Mouse (Mus musculus) heart, embryonic 12.5 days (tissue): Measurements from ENCODE around the gene Cachd1. TPM values are rescaled to one million over a fixed set of nuclear protein-coding genes. Genes with fewer than 3 reads are reported as not detected.

Source experiments
- ATAC-seq: fragments of 200-750 bp; cut with Nextera tagmentation; 2 replicates; pipeline ENCODE4 v1.8.0; 2017; ENCODE audit warnings: moderate TSS enrichment, moderate library complexity; ENCODE audit not compliant: insufficient number of reproducible peaks, low FRiP score
- H3K27ac ChIP-seq: fragments of 300-500 bp; sonication (generic); 2 replicates; pipeline ENCODE4 v1.5.1; 2016; ENCODE audit warnings: mild to moderate bottlenecking, moderate library complexity; ENCODE audit not compliant: poor library complexity, severe bottlenecking
- H3K27me3 ChIP-seq: fragments of 300-500 bp; sonication (generic); replicated peaks from 2 replicates; pipeline ENCODE4 v1.6.1; 2016; ENCODE audit warnings: mild to moderate bottlenecking, moderate library complexity
- H3K36me3 ChIP-seq: fragments of 300-500 bp; sonication (generic); 2 replicates; pipeline ENCODE4 v1.6.1; 2016; ENCODE audit warnings: mild to moderate bottlenecking, moderate library complexity
- H3K4me1 ChIP-seq: fragments of 300-500 bp; sonication (generic); replicated peaks from 2 replicates; pipeline ENCODE4 v1.6.1; 2016; ENCODE audit warnings: mild to moderate bottlenecking
- H3K4me2 ChIP-seq: fragments of 300-500 bp; sonication (generic); 2 replicates; pipeline ENCODE4 v1.6.1; 2016; ENCODE audit warnings: mild to moderate bottlenecking, moderate library complexity
- H3K4me3 ChIP-seq: fragments of 300-500 bp; sonication (generic); 2 replicates; pipeline ENCODE4 v1.5.1; 2016; ENCODE audit warnings: mild to moderate bottlenecking
- H3K9ac ChIP-seq: fragments of 300-500 bp; sonication (generic); 2 replicates; pipeline ENCODE4 v1.6.1; 2016; ENCODE audit warnings: mild to moderate bottlenecking, moderate library complexity
- H3K9me3 ChIP-seq: fragments of 300-500 bp; sonication (generic); replicated peaks from 2 replicates; pipeline ENCODE4 v1.6.1; 2016; ENCODE audit warnings: mild to moderate bottlenecking, moderate library complexity
- WGBS: fragments of 180-500 bp; shearing (Covaris S2); methylation state at CpG from one replicate; pipeline ENCODE4 v1.1.7; 2016; 5-methylcytosine and 5-hydroxymethylcytosine counted together
- polyA plus RNA-seq: library from polyadenylated mRNA; unstranded; fragments of >200 nt; fragmentation: Nextera tagmentation; extraction: Ambion mirVana; gene quantifications from 2 replicates; pipeline ENCODE4 v1.2.1, GENCODE M21; 2016

Gene Cachd1
- polyA plus RNA-seq, 1 experiment from 2014 or later: 11.5 TPM

GRCm38 (mm10) chr4:100793147-100793546 lies 16.7 kb downstream of the Cachd1 start:
- Histone ChIP-seq H3K27ac (no peak overlapping the region), H3K9me3 (no peaks in the 10 kb centered on the region), H3K27me3 (no peaks in the 10 kb centered on the region), H3K36me3 (no peaks in the 10 kb centered on the region), H3K9ac (no peak overlapping the region), H3K4me3 (no peak overlapping the region), H3K4me2 (no peak overlapping the region), H3K4me1 (peaks cover 11% of the 10 kb centered on the region)
- 35% methylated on average over 2 of the region's 2 CpGs for WGBS
- no peak for ATAC-seq

- no peaks in the 10 kb centered on the region for H3K27me3 ChIP-seq
- no peaks in the 10 kb centered on the region for H3K36me3 ChIP-seq
- H3K9me3 ChIP-seq: no peaks in the 10 kb centered on the region
- no peak overlapping the region for H3K27ac ChIP-seq
- no peak overlapping the region for H3K4me2 ChIP-seq
- no peak overlapping the region for H3K9ac ChIP-seq
- ATAC-seq: no peak
- H3K4me1 ChIP-seq: peaks cover 20% of the 10 kb centered on the region
- H3K4me3 ChIP-seq: no peak overlapping the region
- 29% methylated on average over 5 of the region's 5 CpGs for WGBS
These were observed 19.0 kb downstream of the Cachd1 start for GRCm38 (mm10) chr4:100795523-100795922.

GRCm38 (mm10) chr4:100800730-100801442 lies 24.4 kb downstream of the Cachd1 start:
- no peak overlapping the region for H3K4me3 ChIP-seq
- WGBS: 89% methylated on average over 14 of the region's 14 CpGs
- no peak overlapping the region for H3K27ac ChIP-seq
- H3K36me3 ChIP-seq: no peaks in the 10 kb centered on the region
- H3K4me1 ChIP-seq: peaks cover 12% of the 10 kb centered on the region
- ATAC-seq: no peak
- H3K27me3 ChIP-seq: no peaks in the 10 kb centered on the region
- H3K9me3 ChIP-seq: no peaks in the 10 kb centered on the region
- no peak overlapping the region for H3K4me2 ChIP-seq
- H3K9ac ChIP-seq: no peak overlapping the region

- H3K27me3 ChIP-seq: no peaks in the 10 kb centered on the region
- no peak overlapping the region for H3K9ac ChIP-seq
- no peaks in the 10 kb centered on the region for H3K36me3 ChIP-seq
- H3K4me3 ChIP-seq: no peak overlapping the region
- ATAC-seq: no peak
- 77% methylated on average over 3 of the region's 3 CpGs for WGBS
- H3K4me1 ChIP-seq: peaks cover 11% of the 10 kb centered on the region
- H3K4me2 ChIP-seq: no peak overlapping the region
- H3K9me3 ChIP-seq: no peaks in the 10 kb centered on the region
- no peak overlapping the region for H3K27ac ChIP-seq
These were observed 24.9 kb downstream of the Cachd1 start for GRCm38 (mm10) chr4:100801443-100801786.

GRCm38 (mm10) chr4:100811057-100811695 lies 34.7 kb downstream of the Cachd1 start:
- Histone ChIP-seq H3K9me3 (no peaks in the 10 kb centered on the region), H3K4me3 (no peak overlapping the region), H3K4me1 (peaks cover 10% of the 10 kb centered on the region), H3K4me2 (no peak overlapping the region), H3K27ac (no peak overlapping the region), H3K36me3 (no peaks in the 10 kb centered on the region), H3K9ac (no peak overlapping the region), H3K27me3 (no peaks in the 10 kb centered on the region)
- WGBS: 51% methylated on average over 5 of the region's 5 CpGs
- no peak for ATAC-seq

GRCm38 (mm10) chr4:100811802-100812510 lies 35.5 kb downstream of the Cachd1 start:
- WGBS: 41% methylated on average over 8 of the region's 8 CpGs
- no peak for ATAC-seq
- 0 out of 2 replicates have a peak overlapping the region, but pooled peaks have one; percentile 20 for H3K4me2 ChIP-seq
- no peaks in the 10 kb centered on the region; the same call in 1 of the 2 replicates for H3K9me3 ChIP-seq
- no peak overlapping the region for H3K9ac ChIP-seq
- no peaks in the 10 kb centered on the region for H3K27me3 ChIP-seq
- H3K36me3 ChIP-seq: no peaks in the 10 kb centered on the region
- H3K27ac ChIP-seq: no peak overlapping the region
- H3K4me1 ChIP-seq: peaks cover 10% of the 10 kb centered on the region
- no peak overlapping the region for H3K4me3 ChIP-seq

GRCm38 (mm10) chr4:100813767-100814461 lies 37.4 kb downstream of the Cachd1 start:
- ATAC-seq: no peak
- Histone ChIP-seq H3K36me3 (no peaks in the 10 kb centered on the region), H3K27ac (no peak overlapping the region), H3K9me3 (no peaks in the 10 kb centered on the region; the same call in 1 of the 2 replicates), H3K9ac (no peak overlapping the region), H3K27me3 (no peaks in the 10 kb centered on the region), H3K4me1 (peaks cover 10% of the 10 kb centered on the region), H3K4me2 (no peak overlapping the region), H3K4me3 (no peak overlapping the region)
- WGBS: 78% methylated on average over 2 of the region's 2 CpGs

GRCm38 (mm10) chr4:100819238-100819637 lies 42.8 kb downstream of the Cachd1 start:
- no peak overlapping the region for H3K27ac ChIP-seq
- no peak for ATAC-seq
- 88% methylated on average over 3 of the region's 3 CpGs for WGBS

GRCm38 (mm10) chr4:100822526-100822925 lies 46.1 kb downstream of the Cachd1 start:
- H3K36me3 ChIP-seq: no peaks in the 10 kb centered on the region
- no peaks in the 10 kb centered on the region for H3K27me3 ChIP-seq
- no peak overlapping the region for H3K4me3 ChIP-seq
- no peak overlapping the region for H3K4me2 ChIP-seq
- H3K27ac ChIP-seq: no peak overlapping the region
- H3K9ac ChIP-seq: no peak overlapping the region
- H3K9me3 ChIP-seq: 0 out of 2 replicates have a peak, but pooled peaks cover 10% of the 10 kb centered on the region
- 72% methylated on average over 7 of the region's 7 CpGs for WGBS
- H3K4me1 ChIP-seq: peaks cover 33% of the 10 kb centered on the region
- no peak for ATAC-seq

More at GRCm38 (mm10) chr4:100819238-100819637, 42.8 kb downstream of the Cachd1 start:
- no peaks in the 10 kb centered on the region for H3K36me3 ChIP-seq
- H3K4me2 ChIP-seq: no peak overlapping the region
- H3K4me3 ChIP-seq: no peak overlapping the region
- H3K27me3 ChIP-seq: no peaks in the 10 kb centered on the region
- peaks cover 6% of the 10 kb centered on the region; the same call in 1 of the 2 replicates for H3K9me3 ChIP-seq
- peaks cover 25% of the 10 kb centered on the region for H3K4me1 ChIP-seq
- no peak overlapping the region for H3K9ac ChIP-seq

- Histone ChIP-seq H3K27me3 (no peaks in the 10 kb centered on the region), H3K36me3 (no peaks in the 10 kb centered on the region), H3K9ac (no peak overlapping the region), H3K27ac (no peak overlapping the region), H3K4me3 (no peak overlapping the region), H3K9me3 (0 out of 2 replicates have a peak, but pooled peaks cover 4% of the 10 kb centered on the region), H3K4me1 (peaks cover 52% of the 10 kb centered on the region), H3K4me2 (no peak overlapping the region)
- no peak for ATAC-seq
- 13% methylated on average over 5 of the region's 5 CpGs for WGBS
These were observed 50.9 kb downstream of the Cachd1 start for GRCm38 (mm10) chr4:100827374-100827773.
